Mouse (Mus musculus) ovary, postnatal 14 days (tissue): ENCODE data around the gene Mmab.

ENCODE experiments used
- DNase-seq: peaks from one replicate; pipeline ENCODE4 v3.0.0; 2022; ENCODE audit warnings: low spot score

Mmab gene

DNA sequence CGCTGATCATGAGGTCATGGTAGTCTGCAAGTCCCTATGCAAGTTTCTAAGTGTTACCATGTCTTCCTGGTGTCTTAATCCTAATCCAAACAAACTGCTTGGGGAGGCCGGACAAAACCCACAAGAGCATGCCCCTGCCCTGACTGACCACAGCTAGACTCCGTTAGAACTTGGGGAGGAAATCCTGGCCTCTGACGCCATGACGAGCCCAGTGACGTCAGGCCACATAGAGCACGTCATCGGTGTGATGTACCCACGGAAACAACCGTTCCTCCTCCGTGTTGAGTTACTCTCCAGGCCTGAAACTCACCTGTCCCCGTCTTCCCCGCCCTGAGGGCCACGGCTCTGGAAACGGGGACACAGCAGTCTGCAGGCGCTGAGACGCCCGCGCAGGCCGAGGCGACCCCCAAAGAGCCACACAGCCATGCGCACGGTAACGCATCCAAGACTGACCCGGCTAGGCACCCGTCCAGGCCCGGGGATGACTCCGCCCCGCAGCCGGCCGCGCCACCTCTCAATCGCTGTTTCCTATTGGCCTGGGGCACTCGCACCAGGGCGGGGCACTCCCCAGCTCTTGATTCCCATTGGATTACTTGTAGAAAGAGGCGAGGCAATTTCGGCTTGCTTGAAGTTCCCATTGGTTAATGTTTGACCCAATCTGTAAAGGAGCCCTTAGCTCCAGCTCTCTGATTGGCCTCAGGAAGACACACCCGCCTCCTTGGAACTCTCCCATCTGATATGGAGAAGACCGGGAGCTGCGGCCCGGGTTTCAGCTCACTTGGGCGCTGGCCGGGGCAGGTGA is at the start of gene Mmab, which contains the start of gene Mvk:
Gene Mmab (minus strand): TSS at position 495 of the 802 bp plus-strand sequence.
Gene Mvk (plus strand): TSS at position 704 of the 802 bp plus-strand sequence.
- DNase-seq, result peak; percentile 98

DNA sequence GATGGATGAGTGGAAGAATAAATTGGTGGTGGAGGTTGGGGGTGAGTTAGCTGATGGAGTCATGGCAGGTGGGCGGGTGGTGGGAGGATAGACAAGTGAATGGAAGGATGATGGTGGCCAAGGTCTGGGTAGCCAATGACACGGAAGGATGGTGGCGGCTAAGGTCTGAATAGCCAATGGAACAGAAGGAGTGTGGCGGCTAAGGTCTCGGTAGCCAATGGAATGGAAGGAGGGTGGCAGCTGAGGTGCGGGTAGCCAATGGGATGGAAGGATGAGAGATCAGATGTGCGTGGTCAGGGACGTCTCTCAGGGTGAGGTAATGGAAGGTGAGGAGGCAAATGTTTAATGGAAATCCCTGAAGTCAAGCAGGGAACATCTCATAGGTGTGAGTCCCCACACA is 46.4 kb upstream of the Mmab start:
- DNase-seq, result no peak

- no peak for DNase-seq
Measured at GRCm38 (mm10) chr5:114489570-114489969, 45.7 kb upstream of the Mmab start.

- no peak for DNase-seq
Measured at GRCm38 (mm10) chr5:114485685-114486084, 41.8 kb upstream of the Mmab start.

- no peak for DNase-seq
Measured at GRCm38 (mm10) chr5:114482587-114483011, 38.7 kb upstream of the Mmab start.

GRCm38 (mm10) chr5:114478267-114478666 is 34.4 kb upstream of the Mmab start:
- DNase-seq, result no peak

- DNase-seq, result no peak
Measured at GRCm38 (mm10) chr5:114474741-114475491, 31.1 kb upstream of the Mmab start.

GRCm38 (mm10) chr5:114470359-114470758 is 26.5 kb upstream of the Mmab start:
- DNase-seq, result no peak

- no peak for DNase-seq
Measured at GRCm38 (mm10) chr5:114468007-114468406, 24.1 kb upstream of the Mmab start.

DNA sequence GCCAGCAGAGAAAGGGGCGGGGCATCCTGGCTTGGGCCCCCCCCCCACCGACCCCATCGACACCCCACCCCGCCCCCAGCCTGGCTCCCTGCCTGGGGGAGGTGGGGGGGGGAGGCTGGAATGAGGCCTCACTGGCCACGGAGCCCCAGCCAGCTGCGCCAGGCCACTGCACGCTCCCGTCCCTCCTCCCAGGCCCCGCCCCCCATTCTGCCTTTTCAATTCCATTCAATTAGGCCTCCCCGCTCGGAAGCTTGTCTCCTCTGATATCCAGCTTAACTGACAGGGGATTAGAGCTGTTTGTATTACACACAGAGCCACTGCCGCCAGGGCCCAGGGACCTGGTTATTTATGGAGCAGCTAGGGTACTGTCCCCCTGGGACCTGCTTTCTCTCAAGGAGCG is 23.6 kb upstream of the Mmab start:
- DNase-seq, result peak; percentile 42

- no peak for DNase-seq
Measured at GRCm38 (mm10) chr5:114467019-114467418, 23.2 kb upstream of the Mmab start.

GRCm38 (mm10) chr5:114465641-114466040 is 21.8 kb upstream of the Mmab start:
- no peak for DNase-seq

GRCm38 (mm10) chr5:114464561-114464960 is 20.7 kb upstream of the Mmab start:
- no peak for DNase-seq

DNA sequence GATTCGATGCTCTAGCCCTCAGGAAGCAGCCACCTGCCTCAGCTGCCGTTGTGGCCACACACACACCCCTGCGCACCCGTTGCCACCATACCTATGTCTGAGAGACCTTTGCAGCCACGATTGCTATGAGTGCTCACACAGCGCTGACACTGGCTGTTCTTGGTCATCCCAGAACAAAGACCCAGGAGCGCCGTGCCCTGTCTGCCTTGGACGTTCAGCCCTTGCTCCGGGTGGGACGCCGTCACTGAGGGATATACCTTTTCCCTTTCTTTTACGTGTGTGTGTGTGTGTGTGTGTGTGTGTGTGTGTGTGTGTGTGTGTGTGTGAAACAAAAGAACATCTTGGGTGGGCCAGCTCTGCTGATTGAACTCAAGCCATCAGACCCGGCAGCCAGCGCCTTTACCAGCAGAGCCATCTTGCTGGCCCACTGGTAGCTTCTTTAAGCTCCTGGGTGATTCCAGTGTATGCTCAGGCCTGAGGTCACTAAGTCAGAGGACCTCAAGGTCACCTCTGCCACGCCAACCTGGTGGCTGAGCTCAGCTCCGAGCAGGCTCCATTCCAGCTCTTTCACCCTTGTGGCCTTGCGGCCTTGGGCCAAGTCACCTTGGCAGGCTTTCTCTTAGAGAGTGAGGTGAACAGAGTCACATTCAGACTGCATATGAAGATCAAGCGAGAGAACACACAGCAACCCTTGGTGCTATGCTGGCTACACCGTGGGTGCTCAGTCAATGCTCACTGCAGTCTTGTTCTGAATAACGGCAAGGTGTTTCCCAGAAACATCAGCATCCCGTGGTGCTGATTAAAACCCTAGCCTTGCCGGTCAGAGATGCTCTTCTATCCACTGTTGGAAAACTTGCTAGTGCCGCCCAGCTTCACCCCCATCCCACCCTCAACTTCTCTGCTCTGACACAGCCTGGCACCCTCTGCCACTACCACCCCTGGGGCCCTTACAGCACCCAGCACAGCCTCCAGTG is 18.5 kb upstream of the Mmab start:
- no peak for DNase-seq

GRCm38 (mm10) chr5:114461238-114461637 is 17.4 kb upstream of the Mmab start:
- DNase-seq, result peak; percentile 77

- DNase-seq, result no peak
Measured at GRCm38 (mm10) chr5:114456995-114457605, 13.2 kb upstream of the Mmab start.

DNA sequence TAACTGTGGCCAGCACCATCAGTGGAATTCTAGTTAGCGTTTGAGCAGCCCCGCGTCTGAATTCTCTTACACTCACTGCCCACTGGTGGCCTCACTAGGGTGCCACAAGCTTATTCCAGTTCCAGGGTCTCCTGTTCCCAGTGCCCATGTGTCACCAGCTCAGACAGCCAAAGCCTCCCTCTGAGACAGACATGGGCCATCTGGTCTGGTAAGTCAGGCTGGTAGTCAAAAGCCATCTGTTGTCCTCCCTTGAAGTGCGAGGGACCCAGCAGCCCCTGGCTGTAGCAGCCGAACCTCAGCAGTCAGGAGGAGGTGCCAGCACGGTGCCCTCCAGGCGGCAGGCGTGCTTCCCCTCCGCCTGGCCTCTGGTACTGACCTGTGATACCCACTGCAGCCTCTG is 12.4 kb upstream of the Mmab start:
- no peak for DNase-seq

DNA sequence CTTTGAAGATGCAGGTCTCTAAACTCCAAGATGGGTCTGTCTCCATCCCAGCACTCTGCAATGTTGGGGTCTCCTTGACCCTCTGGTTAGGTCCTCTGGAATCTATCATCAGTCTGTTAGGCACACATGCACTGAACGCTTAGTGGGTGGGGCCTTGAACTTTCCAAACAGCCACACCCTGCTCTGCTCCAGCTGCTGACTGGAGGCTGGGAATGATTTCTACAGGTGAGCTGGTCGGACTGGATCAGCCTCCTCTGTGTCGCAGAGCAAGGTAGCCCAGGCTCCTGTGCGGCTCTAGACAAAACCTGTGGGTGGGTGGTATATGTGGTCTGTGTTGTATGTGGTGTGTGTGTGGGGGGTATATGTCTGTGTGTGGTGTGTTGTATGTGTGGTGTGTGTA is 5.2 kb upstream of the Mmab start:
- DNase-seq, result no peak

DNA sequence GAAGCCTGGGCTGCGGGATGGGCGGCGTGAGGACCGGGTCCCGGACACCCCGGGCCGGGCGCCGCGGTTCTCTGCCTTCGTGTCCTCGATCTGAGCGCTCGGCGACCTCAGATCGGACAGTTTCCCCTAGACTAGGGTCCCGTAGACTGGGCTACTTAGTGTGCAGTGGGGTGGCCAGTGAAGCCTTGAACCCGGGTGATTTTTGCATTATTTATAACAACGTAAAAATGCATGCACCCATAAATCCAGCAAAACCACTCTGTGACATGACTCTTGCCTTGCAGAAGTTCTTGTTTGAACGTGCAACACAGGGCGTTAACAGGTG is 470 bp upstream of the Mmab start:
- DNase-seq, result no peak

DNA sequence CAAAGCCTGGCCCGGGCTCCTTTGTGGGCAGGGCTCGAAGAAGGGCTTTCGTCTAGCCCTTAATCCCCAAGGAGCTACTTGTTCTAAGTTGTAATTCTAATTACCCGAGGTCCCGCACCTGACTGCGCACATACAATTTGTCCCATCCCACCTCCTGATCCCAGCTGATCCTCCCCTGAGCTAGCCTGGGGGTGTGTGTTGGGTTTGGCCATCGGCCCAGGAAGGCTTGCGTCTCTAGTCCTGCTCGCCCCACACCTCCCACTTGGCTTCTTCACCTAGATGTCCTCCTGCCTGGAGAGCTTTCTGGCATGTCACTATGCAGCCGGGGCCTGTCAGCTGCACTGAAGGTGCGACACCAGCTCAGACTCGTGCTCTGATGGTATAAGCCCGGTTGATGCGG is 8.3 kb downstream of the Mmab start:
- no peak for DNase-seq

- no peak for DNase-seq
Measured at GRCm38 (mm10) chr5:114434359-114434758, 9.5 kb downstream of the Mmab start.

GRCm38 (mm10) chr5:114429781-114430180 is 14.1 kb downstream of the Mmab start:
- no peak for DNase-seq
